Mouse (Mus musculus): ENCODE results near the gene Dctn5. TPM values are rescaled to one million over a fixed set of nuclear protein-coding genes. Genes with fewer than 3 reads are reported as not detected.
"Not testable (repeated sequence)": the region's sequence is repeated elsewhere in the genome, so short reads cannot be mapped to it uniquely, and the experiment has no call there.

The Dctn5 gene
- 10 to 100 TPM; 16.2 to 18.3 (median 17.6) TPM for total RNA-seq (2022)

DNA sequence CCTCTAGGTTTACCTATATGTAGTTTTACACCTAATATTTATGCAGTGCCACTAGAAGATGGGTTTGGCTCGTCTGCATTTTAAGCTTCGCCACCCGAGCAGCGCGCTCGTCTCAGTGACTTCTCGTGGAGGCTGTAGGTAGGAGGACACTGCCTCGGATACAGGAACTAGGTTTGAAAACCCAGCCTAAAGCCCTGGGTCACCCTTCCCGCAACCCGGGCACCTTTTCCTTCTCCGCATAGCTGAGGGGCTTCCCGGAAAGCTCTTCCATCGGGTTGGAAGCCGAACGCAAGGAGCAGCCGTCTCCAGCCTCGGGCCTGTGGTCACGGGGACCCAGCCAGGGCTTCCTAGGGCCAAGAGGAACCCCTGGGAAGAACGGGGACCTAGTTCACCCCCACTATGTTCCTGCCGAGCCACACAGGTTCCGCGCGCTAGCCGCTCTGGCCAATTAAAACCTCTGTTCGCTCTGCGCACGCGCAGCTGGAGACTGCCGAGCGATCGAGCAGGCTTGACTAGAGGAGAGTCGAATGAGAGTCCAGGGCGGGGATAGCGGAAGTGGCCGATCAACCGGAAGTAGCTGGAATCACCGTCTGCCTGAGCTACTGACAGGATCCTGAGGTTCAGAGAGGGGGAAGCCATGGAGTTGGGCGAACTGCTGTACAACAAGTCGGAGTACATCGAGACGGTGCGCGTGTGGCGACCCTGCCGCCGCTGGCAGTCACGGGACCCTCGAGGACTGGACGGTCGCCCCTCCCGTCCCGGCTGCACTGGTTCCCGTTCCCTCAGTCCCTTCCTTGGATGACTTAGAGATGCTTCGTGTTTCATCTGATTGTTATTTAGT lies at the start of gene Dctn5, which contains the start of gene Palb2:
Gene Dctn5 (plus strand): TSS at position 545 of the 841 bp plus-strand sequence.
Gene Palb2 (minus strand): TSS at position 489 of the 841 bp plus-strand sequence.
- DNase-seq (ENCODE audit: low spot score in 2 of 2), result peak; percentile 95

DNA sequence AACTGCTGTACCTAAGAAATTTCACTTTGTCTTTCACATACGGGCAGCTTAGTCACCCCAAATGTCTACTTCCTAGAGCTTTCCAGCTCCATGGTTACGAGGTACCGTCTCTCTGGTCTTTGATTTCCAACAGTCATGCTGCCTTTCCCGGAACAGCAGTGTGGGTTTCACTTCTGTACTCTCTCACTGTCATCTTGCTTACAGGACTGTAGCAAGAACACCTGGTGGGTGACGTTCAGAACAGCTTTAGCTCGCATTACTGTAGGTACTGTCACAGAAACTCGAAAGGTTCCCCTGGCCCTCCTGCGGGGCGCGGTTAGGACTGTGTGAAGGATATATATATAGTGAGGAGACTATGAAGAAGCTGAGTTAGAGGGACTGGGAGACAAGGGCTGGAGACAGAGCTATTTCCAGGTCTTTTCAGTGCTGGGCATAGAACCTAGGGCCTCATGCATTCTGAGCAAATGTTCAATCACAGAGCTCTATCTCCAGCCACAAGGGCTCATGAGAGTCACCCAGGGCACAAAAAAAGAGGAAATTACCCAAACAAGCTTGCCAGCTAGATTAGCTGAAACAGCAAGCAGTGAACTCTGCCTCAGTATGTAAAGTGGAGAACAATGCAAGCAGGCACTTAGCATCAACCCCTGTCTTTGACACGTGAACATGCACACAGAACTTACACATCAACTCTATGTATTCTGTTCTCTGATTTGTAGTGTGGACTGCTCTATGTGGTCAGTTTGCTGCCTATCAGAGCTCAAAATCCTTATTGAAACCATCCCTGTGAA lies 45.5 kb upstream of the Dctn5 start:
- DNase-seq (ENCODE audit: low spot score in 2 of 2), result no peak

DNA sequence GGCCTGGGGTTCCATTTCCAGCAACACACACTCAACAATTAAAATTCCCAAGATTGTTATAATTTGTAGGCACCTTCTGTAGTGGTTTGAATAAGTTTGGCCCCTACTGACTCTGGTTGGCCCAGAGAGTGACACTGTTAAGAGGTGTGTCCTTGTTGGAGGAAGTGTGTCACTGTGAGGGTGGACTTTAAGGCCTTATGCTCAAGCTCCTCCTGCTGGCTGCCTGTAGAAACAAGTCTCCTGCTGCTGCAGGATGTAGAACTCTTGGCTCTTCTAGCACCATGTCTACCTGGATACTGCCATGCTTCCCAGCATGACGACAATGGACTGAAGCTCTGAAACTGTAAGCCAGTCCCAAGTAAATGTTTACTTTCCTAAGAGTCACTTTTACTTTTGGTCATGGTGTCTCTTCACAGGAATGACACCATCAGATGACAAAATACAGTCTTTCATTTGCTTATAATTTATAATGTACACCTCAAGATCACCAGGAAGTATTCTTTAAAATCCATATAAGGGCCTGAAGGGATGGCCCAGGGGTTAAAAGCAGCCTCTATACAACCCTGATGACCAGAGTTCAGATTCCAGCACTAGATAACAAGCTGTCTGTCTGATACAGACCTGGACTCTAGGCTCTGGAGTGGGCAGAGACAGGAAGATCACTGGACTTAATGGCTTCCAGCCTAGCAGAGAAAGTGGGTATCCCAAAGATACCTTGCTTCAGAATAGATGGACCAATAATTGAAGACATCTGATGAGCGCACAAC lies 38.1 kb upstream of the Dctn5 start:
- no peak for DNase-seq (ENCODE audit: low spot score in 2 of 2)

DNA sequence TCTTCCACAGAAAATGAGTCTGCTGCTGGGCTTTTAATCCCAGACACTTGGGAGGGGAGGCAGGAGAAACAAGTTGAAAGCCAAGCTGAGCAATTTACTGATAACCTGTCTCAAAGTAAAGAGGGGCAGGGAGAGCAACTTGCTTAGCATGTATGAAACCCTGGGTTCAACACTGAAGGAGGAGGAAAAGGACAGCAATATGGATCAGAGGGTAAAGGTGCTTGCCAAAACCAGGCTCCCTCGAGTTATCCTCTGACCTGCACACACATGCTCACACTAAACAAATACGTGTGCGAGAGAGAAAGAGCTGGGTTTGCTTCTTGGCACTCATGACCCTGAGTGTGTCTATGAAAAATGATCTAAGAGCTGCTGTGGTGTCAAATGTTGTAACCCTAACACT lies 34.8 kb upstream of the Dctn5 start:
- DNase-seq (ENCODE audit: low spot score in 2 of 2), result no peak

DNA sequence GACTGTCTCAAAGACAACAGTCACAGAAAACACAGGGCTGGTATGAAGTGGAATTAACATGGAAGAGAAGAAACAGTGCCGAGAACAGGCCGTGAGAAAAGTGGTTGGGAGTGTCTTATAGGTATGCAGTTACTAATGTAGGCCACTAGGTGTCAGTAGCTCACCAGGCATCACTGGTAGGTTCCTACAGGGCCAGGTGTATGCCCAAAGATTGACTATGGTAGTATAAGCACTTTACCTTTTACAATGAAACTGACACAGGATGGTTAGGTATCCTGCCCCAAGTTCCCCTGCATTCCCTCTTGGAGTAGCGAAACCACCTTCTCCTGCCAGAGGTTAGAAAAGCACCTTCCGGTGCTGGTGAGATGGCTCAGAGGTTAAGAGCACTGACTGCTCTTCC lies 33.6 kb upstream of the Dctn5 start:
- DNase-seq (ENCODE audit: low spot score in 2 of 2), result no peak

DNA sequence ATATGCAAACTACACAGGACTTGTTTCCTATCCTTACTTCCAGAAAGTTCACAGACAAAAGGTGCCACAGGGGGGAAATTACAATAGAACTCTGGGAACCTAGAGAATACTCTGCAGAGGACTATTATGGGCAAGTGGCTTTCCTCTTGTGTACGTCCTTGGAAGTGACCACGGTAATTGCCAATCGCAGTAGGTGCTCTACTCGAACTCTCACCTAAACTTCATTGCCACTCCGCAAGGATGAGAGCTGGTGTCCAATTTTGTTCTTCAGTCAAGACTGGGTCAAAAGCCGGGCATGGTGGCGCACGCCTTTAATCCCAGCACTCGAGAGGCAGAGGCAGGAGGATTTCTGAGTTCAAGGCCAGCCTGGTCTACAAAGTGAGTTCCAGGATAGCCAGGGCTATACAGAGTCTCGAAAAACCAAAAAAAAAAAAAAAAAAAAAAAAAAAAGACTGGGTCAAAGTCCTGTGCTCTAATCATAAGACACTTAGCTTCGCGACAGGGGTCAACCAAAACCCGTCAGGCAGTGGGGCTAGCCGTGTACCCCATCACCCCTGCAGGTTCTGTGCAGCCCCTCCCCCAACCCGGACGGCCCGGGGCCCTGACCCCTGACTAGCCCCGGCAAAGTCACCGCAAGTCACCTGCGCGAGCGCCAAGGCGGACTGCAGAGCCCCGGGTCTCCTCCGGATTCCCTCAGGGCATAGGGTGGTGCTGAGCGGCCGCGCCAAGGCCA lies 31.7 kb upstream of the Dctn5 start:
- not testable (repeated sequence) for DNase-seq (ENCODE audit: low spot score in 2 of 2)

DNA sequence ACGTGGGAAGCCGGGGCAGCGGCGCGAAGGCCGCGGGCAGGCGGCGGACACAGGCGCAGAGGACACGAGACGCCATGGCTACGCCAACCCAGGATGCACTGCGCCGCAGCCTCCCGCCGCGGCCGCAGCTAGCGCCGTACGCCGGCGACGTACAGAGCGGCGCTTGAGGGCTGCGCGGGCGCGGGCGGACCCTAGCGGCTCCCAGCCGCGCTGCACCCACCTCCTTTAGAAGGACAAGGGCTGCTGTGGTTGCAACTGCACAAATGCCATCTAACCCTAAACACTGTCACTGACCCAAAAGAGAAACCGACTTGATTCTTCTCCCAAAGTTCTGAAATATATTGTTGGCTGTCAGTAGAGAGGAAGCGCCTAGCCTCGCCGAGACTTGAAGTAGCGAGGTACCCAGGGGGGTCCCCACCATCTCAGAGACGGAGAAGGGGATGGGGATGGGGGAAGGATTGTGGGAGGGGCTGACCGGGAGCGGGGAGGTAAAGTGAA lies 31.0 kb upstream of the Dctn5 start, which contains the start of gene Ndufab1:
Gene Ndufab1 (minus strand): TSS at position 140 of the 498 bp plus-strand sequence.
- DNase-seq (ENCODE audit: low spot score in 2 of 2), result peak; percentile 69 to 78

DNA sequence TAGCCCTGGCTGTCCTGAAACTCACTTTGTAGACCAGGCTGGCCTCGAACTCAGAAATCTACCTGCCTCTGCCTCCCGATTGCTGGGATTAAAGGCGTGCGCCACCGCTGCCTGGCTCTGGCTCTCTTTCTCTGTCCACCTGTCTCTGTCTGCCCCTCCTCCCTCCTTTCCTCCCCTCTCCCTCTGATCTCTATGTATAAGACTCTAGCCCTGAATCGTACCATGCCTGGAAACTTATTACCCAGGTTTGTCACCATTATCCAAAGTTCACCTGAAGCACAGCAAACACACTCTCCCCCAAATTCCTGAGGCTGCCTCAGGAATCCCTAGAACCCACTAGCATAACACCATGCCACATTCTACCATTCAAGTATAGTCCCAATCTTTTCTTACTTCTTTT lies 24.6 kb upstream of the Dctn5 start:
- DNase-seq (ENCODE audit: low spot score in 2 of 2), result no peak

DNA sequence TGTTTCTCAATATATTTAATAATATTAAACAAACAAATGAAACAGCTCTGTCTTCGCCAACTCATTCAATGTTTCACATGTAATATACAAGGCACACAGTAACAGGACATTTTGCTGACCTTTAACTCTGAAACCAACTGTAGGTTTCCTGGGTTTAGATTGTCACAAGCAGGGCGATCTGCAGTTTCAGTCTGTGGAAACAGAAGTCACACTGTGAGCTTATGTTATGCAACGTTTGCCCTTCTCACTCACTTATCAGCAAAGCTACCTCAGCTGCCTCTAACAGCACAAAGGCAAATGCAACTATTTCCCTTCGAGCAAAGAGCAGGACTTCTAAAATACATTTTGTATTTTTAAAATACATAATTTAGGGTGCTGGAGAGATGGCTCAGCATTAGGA lies 9.3 kb upstream of the Dctn5 start:
- DNase-seq (ENCODE audit: low spot score in 2 of 2), result no peak

DNA sequence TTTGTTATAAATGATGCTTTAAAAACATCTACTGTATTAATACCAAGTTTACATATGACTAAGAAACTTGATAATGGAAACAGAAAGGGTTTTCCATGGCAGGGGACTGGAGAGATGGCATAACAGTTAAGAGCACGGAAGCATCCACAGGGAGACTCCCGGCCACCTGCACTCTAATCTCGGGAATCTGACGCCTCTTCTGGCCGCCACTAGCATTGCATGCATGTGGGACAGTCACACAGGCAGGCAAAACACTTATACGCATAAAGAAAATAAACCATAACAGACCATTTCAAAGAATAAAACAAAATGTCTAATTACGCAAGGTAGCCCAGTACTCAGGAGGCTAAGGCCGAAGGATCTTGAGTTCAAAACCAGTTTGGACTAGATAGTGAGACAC lies 7.2 kb upstream of the Dctn5 start:
- DNase-seq (ENCODE audit: low spot score in 2 of 2), result no peak

DNA sequence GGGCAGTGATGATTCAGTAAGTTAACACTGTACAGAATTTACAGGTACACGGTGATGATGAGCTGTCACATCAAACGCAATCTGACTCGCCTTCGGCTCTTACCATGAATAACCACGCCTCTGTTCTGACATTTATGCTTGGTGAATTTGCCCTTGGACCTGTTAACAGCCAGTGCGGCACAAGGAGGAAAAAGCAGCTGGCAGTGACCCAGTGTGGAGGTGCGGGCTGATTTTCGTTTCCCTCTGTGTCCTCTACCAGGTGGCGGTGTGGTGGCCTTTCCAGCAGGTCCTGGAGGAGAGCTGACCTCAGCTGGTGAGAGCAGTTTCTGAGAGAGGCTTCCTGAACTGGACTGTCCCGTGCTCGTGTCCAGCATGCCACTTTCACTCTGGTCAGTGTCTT lies 5.9 kb upstream of the Dctn5 start:
- no peak for DNase-seq (ENCODE audit: low spot score in 2 of 2)

DNA sequence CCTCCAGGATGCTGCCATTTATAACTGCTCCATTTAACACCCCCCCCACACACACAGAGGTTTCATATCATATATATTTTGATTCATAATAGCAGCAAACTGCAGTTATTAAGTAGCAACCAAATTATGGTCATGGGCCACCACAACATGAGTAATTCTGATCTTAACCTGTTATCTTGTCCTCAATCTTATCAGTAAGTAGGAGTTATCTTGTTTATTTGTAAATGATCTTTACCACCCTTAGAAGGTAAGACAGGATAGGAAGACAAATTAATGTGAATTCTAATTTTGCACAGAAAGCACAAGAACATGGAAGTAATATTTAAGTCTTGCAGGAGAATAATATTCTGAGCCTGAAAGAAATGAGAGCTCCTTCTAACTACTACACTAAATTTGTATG lies 1.0 kb upstream of the Dctn5 start:
- DNase-seq (ENCODE audit: low spot score in 2 of 2), result no peak

DNA sequence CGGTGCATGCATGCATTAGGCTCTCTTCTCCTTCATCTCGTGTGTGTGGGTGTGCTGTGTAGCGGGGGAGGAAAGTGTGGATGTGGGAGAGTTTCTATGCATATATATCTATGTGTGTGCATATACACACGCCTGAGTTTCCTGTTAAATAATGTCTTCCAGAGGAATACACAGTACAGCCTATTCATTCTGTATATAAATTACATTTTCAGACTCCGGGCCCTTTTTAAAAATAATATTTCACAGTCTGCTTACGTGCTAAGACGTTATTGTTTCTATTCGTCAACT lies 441 bp downstream of the Dctn5 start:
- no peak for DNase-seq (ENCODE audit: low spot score in 2 of 2)

DNA sequence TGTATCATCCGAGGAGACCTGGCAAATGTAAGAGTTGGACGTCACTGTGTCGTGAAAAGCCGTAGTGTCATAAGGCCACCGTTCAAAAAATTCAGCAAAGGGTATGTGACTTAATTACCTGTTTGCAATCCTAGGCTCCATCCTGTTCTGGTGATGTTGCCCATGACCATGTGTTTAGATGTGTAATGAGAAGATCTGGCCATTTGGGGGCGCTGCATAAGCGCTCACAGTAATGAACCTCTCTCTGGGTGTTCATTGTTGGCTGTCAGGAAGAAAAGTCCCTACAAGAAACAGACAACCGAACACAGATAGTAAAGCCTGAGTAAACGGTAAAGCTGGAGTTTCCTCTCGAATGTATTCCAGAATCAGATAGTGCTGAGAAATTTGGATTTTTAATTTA lies 2.2 kb downstream of the Dctn5 start:
- no peak for DNase-seq (ENCODE audit: low spot score in 2 of 2)

DNA sequence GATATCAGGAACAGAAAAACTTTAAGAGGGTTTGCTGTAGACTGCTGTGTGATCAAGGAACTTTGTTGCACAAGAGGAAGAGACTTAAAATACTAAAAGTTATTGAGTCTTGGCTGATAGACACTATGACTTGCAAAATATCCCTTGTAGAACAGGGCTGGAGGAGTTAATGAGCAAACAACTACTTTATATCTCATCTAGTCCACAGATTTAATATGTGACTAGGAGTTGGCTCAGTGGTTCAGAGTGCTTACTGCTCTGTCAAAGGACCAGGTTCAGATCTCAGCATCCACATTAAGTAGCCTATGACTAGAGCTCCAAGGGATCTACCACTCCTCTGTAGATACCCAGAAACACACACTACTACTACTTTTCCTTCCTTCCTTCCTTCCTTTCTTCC lies 4.2 kb downstream of the Dctn5 start:
- no peak for DNase-seq (ENCODE audit: low spot score in 2 of 2)

DNA sequence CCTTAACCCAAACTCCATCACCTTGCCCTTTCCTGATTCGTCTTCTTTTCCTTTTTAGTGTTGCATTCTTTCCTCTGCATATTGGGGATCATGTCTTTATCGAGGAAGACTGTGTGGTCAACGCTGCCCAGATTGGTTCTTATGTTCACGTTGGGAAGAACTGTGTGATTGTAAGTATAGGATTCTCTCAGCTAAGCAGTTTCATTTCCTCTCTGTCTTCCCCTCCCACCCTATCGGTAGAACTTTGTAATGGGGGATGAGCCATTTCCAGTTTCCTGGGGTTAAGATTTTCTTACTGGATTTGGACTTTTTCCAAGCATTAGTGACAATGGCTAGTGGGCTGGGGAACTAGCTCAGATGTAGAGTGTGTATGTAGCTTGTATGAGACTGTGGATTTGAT lies 5.3 kb downstream of the Dctn5 start:
- DNase-seq (ENCODE audit: low spot score in 2 of 2), result no peak

DNA sequence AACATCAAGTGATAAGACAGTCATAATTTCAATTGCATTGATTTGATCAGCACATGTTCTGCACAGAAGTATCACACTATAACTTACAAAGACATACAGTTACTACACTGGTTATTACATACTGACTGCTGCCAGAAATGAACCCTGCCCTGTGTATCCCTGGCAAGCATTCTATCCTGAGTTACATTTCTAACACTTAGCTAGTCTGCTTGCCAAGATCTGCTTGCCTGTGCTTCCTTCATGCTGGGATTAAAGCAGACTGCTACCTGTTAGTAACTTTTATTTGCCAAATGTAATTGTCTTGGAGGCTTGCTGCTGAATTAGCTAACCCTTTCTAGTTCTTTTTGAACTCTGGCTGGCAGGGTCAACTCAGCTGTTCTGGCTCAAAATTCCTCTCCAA lies 8.2 kb downstream of the Dctn5 start:
- no peak for DNase-seq (ENCODE audit: low spot score in 2 of 2)

DNA sequence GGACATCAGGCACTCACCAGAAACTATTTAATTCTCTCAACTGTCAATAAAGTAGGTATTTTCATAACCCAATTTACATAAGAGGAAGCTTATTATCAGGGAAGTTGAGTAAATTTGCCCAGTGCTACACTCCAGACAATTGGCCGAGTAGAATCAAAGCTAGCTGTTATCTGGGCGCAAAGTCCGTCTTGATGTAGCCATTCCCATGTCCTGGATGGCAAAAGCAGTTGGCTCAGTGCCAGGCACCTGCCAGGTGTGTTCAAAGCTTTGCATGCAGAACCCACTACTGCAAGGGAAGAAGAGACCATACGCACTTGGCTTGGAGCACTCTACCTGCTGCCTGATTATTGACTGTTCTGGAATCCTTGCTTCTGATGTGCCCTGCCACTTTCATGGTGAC lies 19.6 kb downstream of the Dctn5 start:
- no peak for DNase-seq (ENCODE audit: low spot score in 2 of 2)

DNA sequence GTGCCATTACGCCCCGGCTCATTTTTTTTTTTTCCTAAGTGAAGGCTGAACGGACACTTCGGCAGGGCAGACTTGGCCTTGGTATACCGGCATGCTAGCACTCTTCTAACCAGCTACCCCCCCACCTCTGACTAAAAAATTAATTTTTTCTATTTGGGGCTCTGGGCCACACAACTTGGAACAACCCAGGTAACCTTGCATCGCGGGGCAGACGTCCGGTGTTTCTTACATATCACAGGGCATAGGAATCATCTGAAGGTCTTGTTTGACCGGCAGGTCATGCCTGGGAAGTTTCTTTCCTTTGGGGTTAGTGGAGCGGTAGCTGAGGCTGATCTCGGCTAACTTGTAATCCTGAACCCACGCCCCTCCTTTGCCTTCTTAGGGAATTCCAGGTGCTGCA lies 25.6 kb downstream of the Dctn5 start:
- no peak for DNase-seq (ENCODE audit: low spot score in 2 of 2)

DNA sequence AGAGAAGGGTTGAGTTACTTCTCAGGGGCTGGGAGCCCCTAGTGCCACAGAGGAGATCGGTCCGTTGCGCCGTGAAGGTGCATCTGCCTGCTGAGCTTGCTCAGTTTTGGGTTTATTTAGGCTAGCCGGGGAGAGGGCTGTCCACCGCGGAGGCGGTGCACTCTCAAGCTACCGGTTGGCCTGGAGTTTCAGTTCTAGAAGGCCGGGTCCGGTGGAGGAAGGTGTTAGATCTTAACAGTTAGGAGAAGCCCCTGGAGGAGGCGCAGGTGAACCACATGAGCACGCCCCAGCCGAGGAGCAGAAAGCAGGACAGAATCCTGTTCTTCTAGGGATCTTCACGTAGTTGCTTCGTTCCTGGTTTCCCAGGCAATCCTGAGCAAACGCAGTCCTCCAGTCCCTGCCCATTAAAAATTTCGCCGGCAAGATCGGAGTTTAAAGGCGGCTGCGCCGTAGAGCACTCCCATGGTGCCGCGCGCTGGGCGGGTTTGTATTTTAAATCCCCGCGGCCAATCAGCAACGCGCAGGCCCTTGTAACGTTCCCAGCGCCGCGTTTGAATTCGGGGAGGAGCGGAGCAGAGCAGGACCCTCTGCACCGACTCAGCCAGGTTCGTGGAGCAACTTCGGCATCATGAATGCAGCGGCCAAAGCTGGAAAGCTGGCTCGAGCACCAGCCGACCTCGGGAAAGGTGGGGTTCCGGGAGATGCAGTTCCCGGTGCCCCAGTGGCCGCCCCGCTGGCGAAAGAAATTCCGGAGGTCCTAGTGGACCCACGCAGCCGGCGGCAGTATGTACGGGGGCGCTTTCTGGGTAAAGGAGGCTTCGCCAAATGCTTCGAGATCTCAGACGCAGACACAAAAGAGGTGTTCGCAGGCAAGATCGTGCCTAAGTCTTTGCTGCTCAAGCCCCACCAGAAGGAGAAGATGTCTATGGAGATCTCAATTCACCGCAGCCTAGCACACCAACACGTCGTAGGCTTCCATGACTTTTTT lies 26.4 kb downstream of the Dctn5 start, which contains the start of gene Plk1:
Gene Plk1 (plus strand): TSS at position 525 of the 988 bp plus-strand sequence.
- DNase-seq (ENCODE audit: low spot score in 2 of 2), result peak; percentile 13 to 38

Data from gastrocnemius, adult 8-10 months (tissue).